Mouse (Mus musculus): ENCODE data around the gene Capns1. TPM values are rescaled to one million over a fixed set of nuclear protein-coding genes. Genes with fewer than 3 reads are reported as not detected.
A peak's percentile ranks its signal among the peaks of the same experiment; 100 is the strongest.
"Not testable (repeated sequence)": the region's sequence is repeated elsewhere in the genome, so short reads cannot be mapped to it uniquely, and the experiment has no call there.

Capns1 gene
- polyA plus RNA-seq, 1 experiment from 2014 or later, result 120 TPM

- H3K36me3 ChIP-seq (ENCODE audit: insufficient read depth, low read length), result peaks cover 23% of the 10 kb centered on the region
- no peak overlapping the region for H3K4me3 ChIP-seq (ENCODE audit: low read depth, low read length)
- no peaks in the 10 kb centered on the region; the same call in 1 of the 2 replicates for H3K4me1 ChIP-seq (ENCODE audit: insufficient read depth, low read depth, low read length)
- no peak overlapping the region for H3K27ac ChIP-seq (ENCODE audit: low read length)
- TF ChIP-seq CTCF (IDR thresholded peaks at IDR 0.05), result no peak
- TF ChIP-seq EP300 (IDR thresholded peaks at IDR 0.05), result no peak
- no peak overlapping the region for H3K4me2 ChIP-seq (replicated peaks; ENCODE audit: low read depth, low read length)
- DNase-seq (ENCODE audit: low spot score) (no peak), ATAC-seq (no peak)
- H3K9ac ChIP-seq (replicated peaks; ENCODE audit: low read depth), result no peak overlapping the region
- 75% methylated on average over 13 of the region's 13 CpGs for WGBS
- H3K9me3 ChIP-seq (ENCODE audit: low read length), result no peaks in the 10 kb centered on the region
- H3K27me3 ChIP-seq (replicated peaks; ENCODE audit: insufficient read depth, low read length), result no peaks in the 10 kb centered on the region
These were observed 13.8 kb downstream of the Capns1 start for GRCm38 (mm10) chr7:30184641-30185348.

DNA sequence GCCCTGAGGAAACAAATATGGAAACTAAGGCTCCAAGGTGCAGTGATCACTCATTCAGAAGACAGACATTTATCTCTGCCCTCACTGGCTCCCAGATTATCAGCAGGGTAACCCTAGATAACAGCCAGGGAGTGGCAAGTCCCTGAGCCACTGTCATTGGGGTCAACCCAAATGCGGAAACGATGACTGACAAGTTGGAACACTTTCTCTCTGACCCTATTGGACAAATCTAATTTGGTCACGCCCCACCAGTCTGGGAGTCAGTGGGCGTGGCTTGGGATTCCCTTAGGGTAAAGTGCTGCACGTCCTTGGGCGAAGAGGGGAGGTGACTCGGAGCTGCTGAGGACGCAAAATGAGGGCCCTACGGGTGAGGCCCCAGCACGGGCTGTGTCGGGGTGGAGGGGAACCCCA is 14.7 kb downstream of the Capns1 start, which contains the start of gene Cox7a1:
Gene Cox7a1 (plus strand): TSS at position 266 of the 411 bp plus-strand sequence.
- H3K9ac ChIP-seq (replicated peaks; ENCODE audit: low read depth), result 0 out of 2 replicates have a peak within 1 kb of the TSS, but pooled peaks have one; percentile 3
- no peak for TF ChIP-seq CTCF (IDR thresholded peaks at IDR 0.05)
- TF ChIP-seq EP300 (IDR thresholded peaks at IDR 0.05), result no peak
- H3K36me3 ChIP-seq (ENCODE audit: insufficient read depth, low read length), result peaks cover 18% of the 10 kb centered on the region
- H3K9me3 ChIP-seq (ENCODE audit: low read length), result no peaks in the 10 kb centered on the region
- peak within 1 kb of the TSS; percentile 11 for H3K4me3 ChIP-seq (ENCODE audit: low read depth, low read length)
- H3K27me3 ChIP-seq (replicated peaks; ENCODE audit: insufficient read depth, low read length), result no peaks in the 10 kb centered on the region
- H3K27ac ChIP-seq (ENCODE audit: low read length), result no peak within 1 kb of the TSS
- peak within 1 kb of the TSS; percentile 53 for H3K4me2 ChIP-seq (replicated peaks; ENCODE audit: low read depth, low read length)
- DNase-seq (ENCODE audit: low spot score), result peak; percentile 96
- peak; percentile 94 for ATAC-seq
- H3K4me1 ChIP-seq (ENCODE audit: insufficient read depth, low read depth, low read length), result no peaks in the 10 kb centered on the region; the same call in 1 of the 2 replicates
- 2% methylated on average over 11 of the region's 11 CpGs for WGBS

GRCm38 (mm10) chr7:30183189-30183588 is 15.4 kb downstream of the Capns1 start:
- H3K27me3 ChIP-seq (replicated peaks; ENCODE audit: insufficient read depth, low read length); H3K4me3 ChIP-seq (ENCODE audit: low read depth, low read length); H3K4me2 ChIP-seq (replicated peaks; ENCODE audit: low read depth, low read length); H3K27ac ChIP-seq (ENCODE audit: low read length); ATAC-seq; H3K9me3 ChIP-seq (ENCODE audit: low read length); H3K4me1 ChIP-seq (ENCODE audit: insufficient read depth, low read depth, low read length); H3K9ac ChIP-seq (replicated peaks; ENCODE audit: low read depth); DNase-seq (ENCODE audit: low spot score): not testable (repeated sequence)
- WGBS, result 71% methylated on average over 6 of the region's 7 CpGs
- H3K36me3 ChIP-seq (ENCODE audit: insufficient read depth, low read length), result peaks cover 17% of the 10 kb centered on the region

- not testable (repeated sequence) for H3K9me3 ChIP-seq (ENCODE audit: low read length); H3K4me1 ChIP-seq (ENCODE audit: insufficient read depth, low read depth, low read length); H3K4me3 ChIP-seq (ENCODE audit: low read depth, low read length); H3K27me3 ChIP-seq (replicated peaks; ENCODE audit: insufficient read depth, low read length); H3K27ac ChIP-seq (ENCODE audit: low read length); H3K4me2 ChIP-seq (replicated peaks; ENCODE audit: low read depth, low read length); ATAC-seq; H3K36me3 ChIP-seq (ENCODE audit: insufficient read depth, low read length); H3K9ac ChIP-seq (replicated peaks; ENCODE audit: low read depth); DNase-seq (ENCODE audit: low spot score)
- WGBS, result 95% methylated on average over 10 of the region's 10 CpGs
These were observed 16.7 kb downstream of the Capns1 start for GRCm38 (mm10) chr7:30181929-30182328.

DNA sequence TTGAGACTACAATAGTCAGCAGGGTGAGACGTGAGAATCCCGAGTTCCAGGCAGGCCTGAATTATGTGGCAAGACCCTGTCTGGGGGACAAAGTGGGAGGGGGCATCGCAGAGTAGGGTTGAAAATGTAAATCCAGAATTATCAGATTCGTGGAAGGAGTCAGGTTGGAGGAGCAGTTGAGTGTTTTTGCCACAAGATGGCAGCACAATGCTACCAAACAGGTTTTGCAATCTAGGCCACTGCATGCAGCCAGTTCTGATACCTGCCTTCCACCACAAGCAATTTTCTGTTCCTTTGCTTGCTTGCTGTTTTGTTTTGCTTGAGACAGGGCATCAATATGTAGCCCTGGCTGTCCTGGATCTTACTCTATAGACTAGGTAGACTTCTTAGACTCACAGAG is 17.3 kb downstream of the Capns1 start:
- ATAC-seq, result peak; percentile 29; the same call in 1 of the 2 replicates
- Histone ChIP-seq H3K27ac (ENCODE audit: low read length) (no peak overlapping the region), H3K4me1 (ENCODE audit: insufficient read depth, low read depth, low read length) (no peaks in the 10 kb centered on the region; the same call in 1 of the 2 replicates), H3K4me3 (ENCODE audit: low read depth, low read length) (no peak overlapping the region), H3K36me3 (ENCODE audit: insufficient read depth, low read length) (peaks cover 6% of the 10 kb centered on the region; the same call in 1 of the 2 replicates), H3K9me3 (ENCODE audit: low read length) (no peaks in the 10 kb centered on the region), H3K9ac (replicated peaks; ENCODE audit: low read depth) (no peak overlapping the region), H3K27me3 (replicated peaks; ENCODE audit: insufficient read depth, low read length) (no peaks in the 10 kb centered on the region), H3K4me2 (replicated peaks; ENCODE audit: low read depth, low read length) (no peak overlapping the region)
- 5% methylated on average over 4 of the region's 4 CpGs for WGBS
- peak; percentile 87 for DNase-seq (ENCODE audit: low spot score)
- no peak for TF ChIP-seq EP300 (IDR thresholded peaks at IDR 0.05)
- peak; percentile 94 for TF ChIP-seq CTCF (IDR thresholded peaks at IDR 0.05)

- no peak overlapping the region for H3K4me2 ChIP-seq (replicated peaks; ENCODE audit: low read depth, low read length)
- no peak for TF ChIP-seq CTCF (IDR thresholded peaks at IDR 0.05)
- TF ChIP-seq EP300 (IDR thresholded peaks at IDR 0.05), result no peak
- DNase-seq (ENCODE audit: low spot score), result no peak
- no peaks in the 10 kb centered on the region for H3K4me1 ChIP-seq (ENCODE audit: insufficient read depth, low read depth, low read length)
- 70% methylated on average over 11 of the region's 11 CpGs for WGBS
- no peak overlapping the region for H3K4me3 ChIP-seq (ENCODE audit: low read depth, low read length)
- ATAC-seq, result no peak
- no peak overlapping the region for H3K9ac ChIP-seq (replicated peaks; ENCODE audit: low read depth)
- H3K27ac ChIP-seq (ENCODE audit: low read length), result no peak overlapping the region
- peaks cover 6% of the 10 kb centered on the region; the same call in 1 of the 2 replicates for H3K36me3 ChIP-seq (ENCODE audit: insufficient read depth, low read length)
- no peaks in the 10 kb centered on the region for H3K27me3 ChIP-seq (replicated peaks; ENCODE audit: insufficient read depth, low read length)
- no peaks in the 10 kb centered on the region for H3K9me3 ChIP-seq (ENCODE audit: low read length)
These were observed 20.4 kb downstream of the Capns1 start for GRCm38 (mm10) chr7:30178256-30178655.
